ENCODE assay signal across 9 mouse cellular contexts in genomic region chr1:89969072-89969713, GRCm38 (mm10). TPM values are rescaled to one million over a fixed set of nuclear protein-coding genes. Genes with fewer than 3 reads are reported as not detected.
DNase-seq lines count a peak whose midpoint lies in the region; ATAC-seq and TF ChIP-seq lines count a peak whose summit lies in the region.
"Had no signal": no experiment of that assay in that cellular context is flagged by ENCODE, and none has a peak within 500 bp of the region (broad histone marks: within the 10 kb centered on the region; RNA-seq: fewer than 3 reads in every experiment).

No protein-coding gene starts in this region.

- no peak for TF ChIP-seq EP300 in lung, postnatal 0 days (IDR thresholded peaks at IDR 0.05)

- ATAC-seq in kidney, embryonic 16.5 days (ENCODE audit: low FRiP score, low TSS enrichment): 0 out of 2 replicates have a peak, but pooled peaks have one; percentile 12
- ATAC-seq in forebrain, embryonic 16.5 days: 0 out of 2 replicates have a peak, but pooled peaks have one; percentile 16
- no peak for ATAC-seq in midbrain, embryonic 15.5 days (replicated peaks)
- no peak; the same call in 1 of the 2 replicates for ATAC-seq in lung, postnatal 0 days

- H3K4me1 ChIP-seq in kidney, embryonic 16.5 days (ENCODE audit: insufficient read depth, low read length): peaks cover 6% of the 10 kb centered on the region; the same call in 1 of the 2 replicates
- H3K4me1 ChIP-seq in forebrain, embryonic 16.5 days (replicated peaks; ENCODE audit: control insufficient read depth, insufficient read depth, low read length): peaks cover 4% of the 10 kb centered on the region
- peaks cover 18% of the 10 kb centered on the region for H3K4me1 ChIP-seq in midbrain, embryonic 15.5 days
- no peaks in the 10 kb centered on the region for H3K4me1 ChIP-seq in lung, postnatal 0 days (ENCODE audit: insufficient read depth, low read depth, low read length)

- H3K36me3 ChIP-seq in kidney, embryonic 16.5 days (ENCODE audit: insufficient read depth, low read length): no peaks in the 10 kb centered on the region
- H3K36me3 ChIP-seq in forebrain, embryonic 16.5 days (ENCODE audit: control insufficient read depth, insufficient read depth): no peaks in the 10 kb centered on the region
- H3K36me3 ChIP-seq in midbrain, embryonic 15.5 days (replicated peaks): no peaks in the 10 kb centered on the region
- no peaks in the 10 kb centered on the region for H3K36me3 ChIP-seq in lung, postnatal 0 days (ENCODE audit: insufficient read depth, low read length)

- H3K4me2 ChIP-seq in kidney, embryonic 16.5 days (replicated peaks; ENCODE audit: low read depth, low read length): no peak overlapping the region; the same call in 1 of the 2 replicates
- peak overlapping the region; percentile 87 for H3K4me2 ChIP-seq in forebrain, embryonic 16.5 days (ENCODE audit: low read length)
- H3K4me2 ChIP-seq in midbrain, embryonic 15.5 days: peak overlapping the region; percentile 98
- H3K4me2 ChIP-seq in lung, postnatal 0 days (replicated peaks; ENCODE audit: low read depth, low read length): no peak overlapping the region

- no peak overlapping the region for H3K27ac ChIP-seq in kidney, embryonic 16.5 days (ENCODE audit: low read length)
- no peak overlapping the region for H3K27ac ChIP-seq in forebrain, embryonic 16.5 days (ENCODE audit: low read length)
- no peak overlapping the region for H3K27ac ChIP-seq in midbrain, embryonic 15.5 days
- no peak overlapping the region for H3K27ac ChIP-seq in lung, postnatal 0 days (ENCODE audit: low read length)
- H3K27ac ChIP-seq: kidney, postnatal 0 days had no signal

- 40% methylated on average over 10 of the region's 10 CpGs for WGBS in kidney, embryonic 16.5 days
- 47% methylated on average over 10 of the region's 10 CpGs for WGBS in forebrain, embryonic 16.5 days
- 52% methylated on average over 10 of the region's 10 CpGs for WGBS in midbrain, embryonic 15.5 days
- 52% methylated on average over 10 of the region's 10 CpGs for WGBS in lung, postnatal 0 days

- H3K9me3 ChIP-seq in kidney, embryonic 16.5 days (ENCODE audit: low read length): no peaks in the 10 kb centered on the region
- H3K9me3 ChIP-seq in forebrain, embryonic 16.5 days (ENCODE audit: control insufficient read depth, low read length): no peaks in the 10 kb centered on the region
- H3K9me3 ChIP-seq in midbrain, embryonic 15.5 days: no peaks in the 10 kb centered on the region
- H3K9me3 ChIP-seq in lung, postnatal 0 days (ENCODE audit: low read length): no peaks in the 10 kb centered on the region

- no peak for DNase-seq in kidney, postnatal 36 days
- DNase-seq in cerebellum, postnatal 10 days: peak; percentile 50 to 52
- DNase-seq in spleen, postnatal 14 days (ENCODE audit: low spot score in 2 of 2): no peak
- no peak for DNase-seq in lung, postnatal 0 days (ENCODE audit: low spot score)
- no peak for DNase-seq in B cell, adult 2 months

- no peak for TF ChIP-seq CTCF in lung, postnatal 0 days (IDR thresholded peaks at IDR 0.05)

- H3K27me3 ChIP-seq in kidney, embryonic 16.5 days (ENCODE audit: insufficient read depth, low read length): peaks cover 71% of the 10 kb centered on the region
- H3K27me3 ChIP-seq in forebrain, embryonic 16.5 days (replicated peaks; ENCODE audit: control insufficient read depth, insufficient read depth, low read length): peaks cover 62% of the 10 kb centered on the region
- H3K27me3 ChIP-seq in midbrain, embryonic 15.5 days (replicated peaks): peaks cover 46% of the 10 kb centered on the region
- H3K27me3 ChIP-seq in lung, postnatal 0 days (replicated peaks; ENCODE audit: insufficient read depth, low read length): peaks cover 27% of the 10 kb centered on the region

- no peak overlapping the region for H3K4me3 ChIP-seq in kidney, embryonic 16.5 days (ENCODE audit: low read length)
- H3K4me3 ChIP-seq in forebrain, embryonic 16.5 days (replicated peaks; ENCODE audit: low read length): peak overlapping the region; percentile 60
- H3K4me3 ChIP-seq in midbrain, embryonic 15.5 days: peak overlapping the region; percentile 60
- no peak overlapping the region for H3K4me3 ChIP-seq in lung, postnatal 0 days (ENCODE audit: low read depth, low read length)

- no peak overlapping the region for H3K9ac ChIP-seq in kidney, embryonic 16.5 days (replicated peaks; ENCODE audit: low read length)
- no peak overlapping the region for H3K9ac ChIP-seq in forebrain, embryonic 16.5 days (replicated peaks; ENCODE audit: low read depth, low read length)
- peak overlapping the region; percentile 53; the same call in 1 of the 2 replicates for H3K9ac ChIP-seq in midbrain, embryonic 15.5 days
- no peak overlapping the region for H3K9ac ChIP-seq in lung, postnatal 0 days (replicated peaks; ENCODE audit: low read depth)

RNA-seq across cellular contexts. Expression of gene Gbx2, which starts 38.2 kb away (rescaled TPM):
- 0.22 and 0.23 TPM in 2 replicates for polyA plus RNA-seq in kidney, embryonic 16.5 days (2015; fragmentation: Nextera tagmentation; extraction: Ambion mirVana)
- 4.1 and 8.1 TPM in 2 replicates for polyA plus RNA-seq in forebrain, embryonic 16.5 days (2015; fragmentation: Nextera tagmentation; extraction: Ambion mirVana)
- 18.4 and 23.8 TPM in 2 replicates for polyA plus RNA-seq in midbrain, embryonic 15.5 days (2015; fragmentation: Nextera tagmentation; extraction: Ambion mirVana)
- polyA plus RNA-seq in lung, postnatal 0 days (2015; fragmentation: Nextera tagmentation; extraction: Ambion mirVana): 0.13 TPM in 1 of 2 replicates, not detected in the other
- polyA plus RNA-seq: kidney, postnatal 0 days had no signal

RNA-seq across cellular contexts. Expression of gene Asb18, which starts 45.3 kb away (rescaled TPM):
- polyA plus RNA-seq in kidney, embryonic 16.5 days (2015; fragmentation: Nextera tagmentation; extraction: Ambion mirVana): not detected in 2 replicates
- polyA plus RNA-seq in forebrain, embryonic 16.5 days (2015; fragmentation: Nextera tagmentation; extraction: Ambion mirVana): 0.14 and 0.33 TPM in 2 replicates
- polyA plus RNA-seq in midbrain, embryonic 15.5 days (2015; fragmentation: Nextera tagmentation; extraction: Ambion mirVana): 0.45 and 0.54 TPM in 2 replicates
- not detected in 2 replicates for polyA plus RNA-seq in lung, postnatal 0 days (2015; fragmentation: Nextera tagmentation; extraction: Ambion mirVana)
- polyA plus RNA-seq: kidney, postnatal 0 days had no signal

Comparison
In these comparisons a context has a peak if more than half of its experiments do, and no peak if none do; other contexts are left out.
1. ATAC-seq: peak in kidney, embryonic 16.5 days (single experiment) and forebrain, embryonic 16.5 days (single experiment); none in midbrain, embryonic 15.5 days (single experiment) and lung, postnatal 0 days (single experiment).
2. H3K4me2 ChIP-seq: peak in forebrain, embryonic 16.5 days (single experiment) and midbrain, embryonic 15.5 days (single experiment); none in kidney, embryonic 16.5 days (single experiment) and lung, postnatal 0 days (single experiment).
3. H3K4me3 ChIP-seq: peak in forebrain, embryonic 16.5 days (single experiment) and midbrain, embryonic 15.5 days (single experiment); none in kidney, embryonic 16.5 days (single experiment) and lung, postnatal 0 days (single experiment).
4. DNase-seq: peak in cerebellum, postnatal 10 days (2 of 2); none in kidney, postnatal 36 days (0 of 2), spleen, postnatal 14 days (0 of 2), lung, postnatal 0 days (single experiment) and B cell, adult 2 months (0 of 2).